Mouse (Mus musculus): ENCODE measurements around the gene Ebpl. TPM values are rescaled to one million over a fixed set of nuclear protein-coding genes. Genes with fewer than 3 reads are reported as not detected.
A peak's percentile ranks its signal among the peaks of the same experiment; 100 is the strongest.

Ebpl gene
- polyA plus RNA-seq, 1 experiment from 2014 or later: 13.8 TPM

DNA sequence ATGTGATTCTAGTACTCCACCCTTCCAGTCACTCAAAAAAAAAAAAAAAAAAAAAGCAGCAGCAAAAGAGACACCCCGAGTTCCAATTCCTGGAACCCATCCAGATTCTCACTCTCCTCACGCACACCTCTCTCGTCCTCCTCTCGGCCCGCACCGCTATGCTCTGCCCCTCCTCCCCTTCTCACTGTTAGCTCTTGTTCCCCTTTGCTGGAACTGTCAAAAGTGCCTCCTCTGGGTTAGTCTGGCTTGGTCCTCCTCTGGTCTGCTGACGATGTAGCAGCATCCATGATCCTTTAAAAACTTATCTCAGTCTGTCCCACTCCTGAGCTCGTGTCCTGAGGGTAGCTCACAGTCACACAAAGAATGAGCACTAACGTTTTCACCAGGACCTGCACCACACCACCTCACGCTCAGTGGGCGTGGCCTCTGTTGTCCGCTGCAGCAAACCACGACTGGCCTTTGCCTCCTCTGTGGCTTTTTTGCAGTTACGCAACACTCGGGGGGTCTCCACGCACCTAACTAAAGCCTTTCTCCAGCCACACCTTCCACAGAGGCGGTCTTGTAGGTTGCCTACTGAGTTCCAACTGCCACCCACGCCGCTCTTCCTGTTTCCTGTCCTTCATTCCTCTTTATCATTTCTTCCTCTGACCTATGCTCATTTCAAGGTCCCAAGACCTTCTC is 71.5 kb downstream of the Ebpl start:
- no peaks in the 10 kb centered on the region for H3K27me3 ChIP-seq (ENCODE audit: insufficient read depth, low read length)
- no peaks in the 10 kb centered on the region for H3K36me3 ChIP-seq (replicated peaks; ENCODE audit: insufficient read depth, low read length)
- peaks cover 5% of the 10 kb centered on the region; the same call in 1 of the 2 replicates for H3K4me1 ChIP-seq (ENCODE audit: insufficient read depth)
- H3K9me3 ChIP-seq (ENCODE audit: low read length): peaks cover 2% of the 10 kb centered on the region; the same call in 1 of the 2 replicates
- H3K27ac ChIP-seq (ENCODE audit: low read depth): no peak overlapping the region
- peak overlapping the region; percentile 62 for H3K4me2 ChIP-seq (ENCODE audit: low read depth, low read length)
- no peak overlapping the region for H3K9ac ChIP-seq (replicated peaks)
- peak; percentile 24 for DNase-seq
- TF ChIP-seq EP300 (IDR thresholded peaks at IDR 0.05; ENCODE audit: low read depth): no peak
- no peak overlapping the region for H3K4me3 ChIP-seq (ENCODE audit: low read depth, low read length)
- ATAC-seq: no peak
- 17% methylated on average over 19 of the region's 19 CpGs for WGBS (ENCODE audit: insufficient replicate concordance)

Other genes with a start within 250 kb of the Ebpl start
- gene Sacs, start 222.0 kb downstream of the Ebpl start, polyA plus RNA-seq (2015; fragmentation: Nextera tagmentation; extraction: Ambion mirVana): 0.33 and 0.43 TPM in 2 replicates
- 0.85 TPM in 1 of 2 replicates, not detected in the other for gene Sgcg, start 101.9 kb downstream of the Ebpl start, polyA plus RNA-seq (2015; fragmentation: Nextera tagmentation; extraction: Ambion mirVana)
- 2.8 and 3.0 TPM in 2 replicates for gene Arl11, start 50.7 kb downstream of the Ebpl start, polyA plus RNA-seq (2015; fragmentation: Nextera tagmentation; extraction: Ambion mirVana)
- gene Kpna3, start 79.4 kb upstream of the Ebpl start, polyA plus RNA-seq (2015; fragmentation: Nextera tagmentation; extraction: Ambion mirVana): 12.6 and 14.4 TPM in 2 replicates
- 7.0 and 7.2 TPM in 2 replicates for gene Spryd7, start 196.4 kb upstream of the Ebpl start, polyA plus RNA-seq (2015; fragmentation: Nextera tagmentation; extraction: Ambion mirVana)
- 3.6 and 4.3 TPM in 2 replicates for gene Trim13, start 237.8 kb upstream of the Ebpl start, polyA plus RNA-seq (2015; fragmentation: Nextera tagmentation; extraction: Ambion mirVana)
- gene Kcnrg, start 247.0 kb upstream of the Ebpl start, polyA plus RNA-seq (2015; fragmentation: Nextera tagmentation; extraction: Ambion mirVana): 0.08 and 0.09 TPM in 2 replicates

Data from liver, postnatal 0 days (tissue).